Comparison of ENCODE assay signal across 24 mouse cellular contexts in the genomic region with DNA sequence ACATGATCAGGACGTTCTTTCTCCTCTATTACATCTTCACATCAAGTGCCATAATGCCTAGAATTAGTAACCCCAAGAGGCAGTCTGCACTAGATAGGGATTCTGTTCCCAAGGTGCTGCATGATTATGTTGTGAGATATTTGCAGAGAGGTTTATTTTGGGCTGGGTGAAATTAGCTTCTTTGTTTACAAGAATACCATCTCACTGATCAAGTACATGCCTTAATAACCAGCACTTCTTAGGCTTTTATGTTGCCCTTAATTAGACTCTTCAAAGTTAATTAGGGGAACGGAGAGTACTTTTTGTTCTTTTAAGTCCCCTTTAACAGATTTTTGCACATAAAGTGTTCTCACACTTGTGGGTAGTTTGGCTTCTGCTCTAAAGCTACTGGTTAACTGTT.
"Had no signal": no experiment of that assay in that cellular context is flagged by ENCODE, and none has a peak within 500 bp of the region (broad histone marks: within the 10 kb centered on the region; RNA-seq: fewer than 3 reads in every experiment).

No protein-coding gene starts in this region.

- H3K9me3 ChIP-seq: limb, embryonic 10.5 days; limb, embryonic 13.5 days; liver, embryonic 12.5 days; liver, embryonic 15.5 days; lung, embryonic 15.5 days; megakaryocyte, embryonic 14.5 days; midbrain, embryonic 10.5 days; midbrain, embryonic 13.5 days; neural tube, embryonic 13.5 days had no signal

- H3K27ac ChIP-seq: layer of hippocampus, adult 2 months; limb, embryonic 10.5 days; limb, embryonic 13.5 days; liver, embryonic 12.5 days; liver, embryonic 15.5 days; lung, embryonic 15.5 days; midbrain, embryonic 10.5 days; midbrain, embryonic 13.5 days; neural tube, embryonic 13.5 days; stomach, postnatal 0 days had no signal

- H3K36me3 ChIP-seq: limb, embryonic 10.5 days; limb, embryonic 13.5 days; liver, embryonic 12.5 days; liver, embryonic 15.5 days; lung, embryonic 15.5 days; midbrain, embryonic 10.5 days; midbrain, embryonic 13.5 days; neural tube, embryonic 13.5 days had no signal

- H3K4me3 ChIP-seq: layer of hippocampus, adult 2 months; limb, embryonic 10.5 days; limb, embryonic 13.5 days; liver, embryonic 12.5 days; liver, embryonic 15.5 days; lung, embryonic 15.5 days; megakaryocyte, embryonic 14.5 days; midbrain, embryonic 10.5 days; midbrain, embryonic 13.5 days; neural tube, embryonic 13.5 days had no signal

- DNase-seq: kidney, adult 9 months; kidney, postnatal 25 days; layer of hippocampus, postnatal 36 days; liver; lung, adult 18-20 months; lung, postnatal 10 days; lung, postnatal 36 days; right cerebral cortex, adult 18-20 months; right cerebral cortex, postnatal 14 days; right cerebral cortex, postnatal 4 days; thymus, adult 2 months; thymus, postnatal 14 days; thymus, postnatal 4 days had no signal

- H3K27me3 ChIP-seq: limb, embryonic 13.5 days; liver, embryonic 12.5 days; liver, embryonic 15.5 days; lung, embryonic 15.5 days; megakaryocyte, embryonic 14.5 days; midbrain, embryonic 13.5 days; neural tube, embryonic 13.5 days had no signal

- H3K9ac ChIP-seq: limb, embryonic 13.5 days; liver, embryonic 12.5 days; liver, embryonic 15.5 days; lung, embryonic 15.5 days; midbrain, embryonic 13.5 days; neural tube, embryonic 13.5 days had no signal

- H3K4me2 ChIP-seq: limb, embryonic 13.5 days; liver, embryonic 12.5 days; liver, embryonic 15.5 days; lung, embryonic 15.5 days; midbrain, embryonic 13.5 days; neural tube, embryonic 13.5 days had no signal

- ATAC-seq: liver, embryonic 12.5 days had no signal

- H3K4me1 ChIP-seq: limb, embryonic 10.5 days; limb, embryonic 13.5 days; liver, embryonic 12.5 days; liver, embryonic 15.5 days; lung, embryonic 15.5 days; megakaryocyte, embryonic 14.5 days; midbrain, embryonic 10.5 days; midbrain, embryonic 13.5 days; neural tube, embryonic 13.5 days had no signal
